ENCODE assay signal across 5 mouse cellular contexts in genomic region chr14:49210215-49210614, GRCm38 (mm10). TPM values are rescaled to one million over a fixed set of nuclear protein-coding genes. Genes with fewer than 3 reads are reported as not detected.
"Had no signal": no experiment of that assay in that cellular context is flagged by ENCODE, and none has a peak within 500 bp of the region (broad histone marks: within the 10 kb centered on the region; RNA-seq: fewer than 3 reads in every experiment).

No protein-coding gene starts in this region.

RNA-seq across cellular contexts. Expression of gene ccdc198, which starts 35.1 kb away (rescaled TPM):
- total RNA-seq: neutrophil, adult 5-6 weeks had no signal
- polyA plus RNA-seq: neural tube, embryonic 13.5 days; spleen, adult 2 months; thymus, adult 2 months; urinary bladder, adult 2 months had no signal
